Mouse (Mus musculus): Measurements from ENCODE around the gene Tox3. TPM values are rescaled to one million over a fixed set of nuclear protein-coding genes. Genes with fewer than 3 reads are reported as not detected.

Tox3 gene
- polyA plus RNA-seq, 1 experiment from 2014 or later: 25.9 TPM

GRCm38 (mm10) chr8:90301543-90301942, 46.6 kb downstream of the Tox3 start:
- H3K9me3 ChIP-seq (ENCODE audit: control insufficient read depth, low read length): no peaks in the 10 kb centered on the region
- peak overlapping the region; percentile 75; the same call in 1 of the 2 replicates for H3K27ac ChIP-seq (ENCODE audit: low read depth, low read length)
- no peaks in the 10 kb centered on the region for H3K27me3 ChIP-seq (ENCODE audit: control insufficient read depth, insufficient read depth, low read length)
- 19% methylated on average over 5 of the region's 5 CpGs for WGBS
- no peak for ATAC-seq (ENCODE audit: low read depth)
- H3K4me1 ChIP-seq (ENCODE audit: control insufficient read depth, insufficient read depth, low read length): peaks cover 36% of the 10 kb centered on the region
- H3K4me3 ChIP-seq (ENCODE audit: low read depth, low read length): no peak overlapping the region
- no peak overlapping the region for H3K4me2 ChIP-seq (ENCODE audit: low read depth, low read length)
- H3K9ac ChIP-seq (replicated peaks; ENCODE audit: low read depth, low read length): no peak overlapping the region
- no peaks in the 10 kb centered on the region for H3K36me3 ChIP-seq (ENCODE audit: control insufficient read depth, insufficient read depth, low read length)

GRCm38 (mm10) chr8:90300973-90301372, 47.2 kb downstream of the Tox3 start:
- Histone ChIP-seq H3K9me3 (ENCODE audit: control insufficient read depth, low read length) (no peaks in the 10 kb centered on the region), H3K36me3 (ENCODE audit: control insufficient read depth, insufficient read depth, low read length) (no peaks in the 10 kb centered on the region), H3K4me2 (ENCODE audit: low read depth, low read length) (no peak overlapping the region), H3K9ac (replicated peaks; ENCODE audit: low read depth, low read length) (no peak overlapping the region), H3K4me3 (ENCODE audit: low read depth, low read length) (no peak overlapping the region), H3K27ac (ENCODE audit: low read depth, low read length) (no peak overlapping the region; the same call in 1 of the 2 replicates), H3K27me3 (ENCODE audit: control insufficient read depth, insufficient read depth, low read length) (no peaks in the 10 kb centered on the region), H3K4me1 (ENCODE audit: control insufficient read depth, insufficient read depth, low read length) (peaks cover 36% of the 10 kb centered on the region)
- WGBS: 29% methylated on average over 2 of the region's 2 CpGs
- no peak for ATAC-seq (ENCODE audit: low read depth)

GRCm38 (mm10) chr8:90294061-90294460, 54.1 kb downstream of the Tox3 start:
- H3K4me3 ChIP-seq (ENCODE audit: low read depth, low read length): no peak overlapping the region
- no peaks in the 10 kb centered on the region for H3K27me3 ChIP-seq (ENCODE audit: control insufficient read depth, insufficient read depth, low read length)
- no peaks in the 10 kb centered on the region for H3K9me3 ChIP-seq (ENCODE audit: control insufficient read depth, low read length)
- ATAC-seq (ENCODE audit: low read depth): no peak
- H3K4me1 ChIP-seq (ENCODE audit: control insufficient read depth, insufficient read depth, low read length): no peaks in the 10 kb centered on the region
- H3K36me3 ChIP-seq (ENCODE audit: control insufficient read depth, insufficient read depth, low read length): no peaks in the 10 kb centered on the region
- H3K9ac ChIP-seq (replicated peaks; ENCODE audit: low read depth, low read length): no peak overlapping the region
- H3K4me2 ChIP-seq (ENCODE audit: low read depth, low read length): no peak overlapping the region
- WGBS: 85% methylated on average over 3 of the region's 3 CpGs
- no peak overlapping the region for H3K27ac ChIP-seq (ENCODE audit: low read depth, low read length)

GRCm38 (mm10) chr8:90290811-90291210, 57.3 kb downstream of the Tox3 start:
- Histone ChIP-seq H3K36me3 (ENCODE audit: control insufficient read depth, insufficient read depth, low read length) (no peaks in the 10 kb centered on the region), H3K4me1 (ENCODE audit: control insufficient read depth, insufficient read depth, low read length) (no peaks in the 10 kb centered on the region), H3K27me3 (ENCODE audit: control insufficient read depth, insufficient read depth, low read length) (no peaks in the 10 kb centered on the region), H3K4me2 (ENCODE audit: low read depth, low read length) (no peak overlapping the region), H3K9me3 (ENCODE audit: control insufficient read depth, low read length) (no peaks in the 10 kb centered on the region), H3K4me3 (ENCODE audit: low read depth, low read length) (no peak overlapping the region), H3K9ac (replicated peaks; ENCODE audit: low read depth, low read length) (no peak overlapping the region), H3K27ac (ENCODE audit: low read depth, low read length) (no peak overlapping the region)
- no peak for ATAC-seq (ENCODE audit: low read depth)
- 86% methylated on average over 6 of the region's 6 CpGs for WGBS

GRCm38 (mm10) chr8:90276722-90277121, 71.4 kb downstream of the Tox3 start:
- H3K27ac ChIP-seq (ENCODE audit: low read depth, low read length): no peak overlapping the region
- no peaks in the 10 kb centered on the region for H3K9me3 ChIP-seq (ENCODE audit: control insufficient read depth, low read length)
- H3K4me3 ChIP-seq (ENCODE audit: low read depth, low read length): no peak overlapping the region
- ATAC-seq (ENCODE audit: low read depth): peak; percentile 77
- H3K4me1 ChIP-seq (ENCODE audit: control insufficient read depth, insufficient read depth, low read length): peaks cover 36% of the 10 kb centered on the region
- H3K4me2 ChIP-seq (ENCODE audit: low read depth, low read length): no peak overlapping the region
- no peaks in the 10 kb centered on the region for H3K36me3 ChIP-seq (ENCODE audit: control insufficient read depth, insufficient read depth, low read length)
- no peak overlapping the region for H3K9ac ChIP-seq (replicated peaks; ENCODE audit: low read depth, low read length)
- H3K27me3 ChIP-seq (ENCODE audit: control insufficient read depth, insufficient read depth, low read length): no peaks in the 10 kb centered on the region
- 30% methylated on average over 9 of the region's 9 CpGs for WGBS

GRCm38 (mm10) chr8:90273182-90273581, 75.0 kb downstream of the Tox3 start:
- Histone ChIP-seq H3K9ac (replicated peaks; ENCODE audit: low read depth, low read length) (no peak overlapping the region), H3K27ac (ENCODE audit: low read depth, low read length) (no peak overlapping the region; the same call in 1 of the 2 replicates), H3K4me2 (ENCODE audit: low read depth, low read length) (no peak overlapping the region), H3K4me3 (ENCODE audit: low read depth, low read length) (no peak overlapping the region), H3K9me3 (ENCODE audit: control insufficient read depth, low read length) (no peaks in the 10 kb centered on the region), H3K36me3 (ENCODE audit: control insufficient read depth, insufficient read depth, low read length) (no peaks in the 10 kb centered on the region), H3K4me1 (ENCODE audit: control insufficient read depth, insufficient read depth, low read length) (peaks cover 57% of the 10 kb centered on the region), H3K27me3 (ENCODE audit: control insufficient read depth, insufficient read depth, low read length) (no peaks in the 10 kb centered on the region)
- no peak for ATAC-seq (ENCODE audit: low read depth)
- 25% methylated on average over 7 of the region's 7 CpGs for WGBS

GRCm38 (mm10) chr8:90271920-90272319, 76.2 kb downstream of the Tox3 start:
- Histone ChIP-seq H3K27me3 (ENCODE audit: control insufficient read depth, insufficient read depth, low read length) (no peaks in the 10 kb centered on the region), H3K4me1 (ENCODE audit: control insufficient read depth, insufficient read depth, low read length) (peaks cover 68% of the 10 kb centered on the region), H3K27ac (ENCODE audit: low read depth, low read length) (peak overlapping the region; percentile 22; the same call in 1 of the 2 replicates), H3K9me3 (ENCODE audit: control insufficient read depth, low read length) (no peaks in the 10 kb centered on the region), H3K36me3 (ENCODE audit: control insufficient read depth, insufficient read depth, low read length) (no peaks in the 10 kb centered on the region), H3K4me2 (ENCODE audit: low read depth, low read length) (no peak overlapping the region), H3K4me3 (ENCODE audit: low read depth, low read length) (no peak overlapping the region), H3K9ac (replicated peaks; ENCODE audit: low read depth, low read length) (no peak overlapping the region)
- 38% methylated on average over 10 of the region's 10 CpGs for WGBS
- ATAC-seq (ENCODE audit: low read depth): no peak

- no peak for ATAC-seq (ENCODE audit: low read depth)
- 0 out of 2 replicates have a peak overlapping the region, but pooled peaks have one; percentile 34 for H3K9ac ChIP-seq (replicated peaks; ENCODE audit: low read depth, low read length)
- H3K4me3 ChIP-seq (ENCODE audit: low read depth, low read length): no peak overlapping the region
- 27% methylated on average over 12 of the region's 12 CpGs for WGBS
- H3K9me3 ChIP-seq (ENCODE audit: control insufficient read depth, low read length): no peaks in the 10 kb centered on the region
- H3K4me2 ChIP-seq (ENCODE audit: low read depth, low read length): peak overlapping the region; percentile 24; the same call in 1 of the 2 replicates
- H3K27me3 ChIP-seq (ENCODE audit: control insufficient read depth, insufficient read depth, low read length): no peaks in the 10 kb centered on the region
- H3K27ac ChIP-seq (ENCODE audit: low read depth, low read length): peak overlapping the region; percentile 66
- peaks cover 40% of the 10 kb centered on the region for H3K4me1 ChIP-seq (ENCODE audit: control insufficient read depth, insufficient read depth, low read length)
- H3K36me3 ChIP-seq (ENCODE audit: control insufficient read depth, insufficient read depth, low read length): no peaks in the 10 kb centered on the region
Observed at GRCm38 (mm10) chr8:90267698-90268256, 80.4 kb downstream of the Tox3 start.

GRCm38 (mm10) chr8:90266986-90267385, 81.2 kb downstream of the Tox3 start:
- WGBS: 47% methylated on average over 3 of the region's 3 CpGs
- H3K4me3 ChIP-seq (ENCODE audit: low read depth, low read length): no peak overlapping the region
- no peaks in the 10 kb centered on the region for H3K9me3 ChIP-seq (ENCODE audit: control insufficient read depth, low read length)
- no peaks in the 10 kb centered on the region for H3K36me3 ChIP-seq (ENCODE audit: control insufficient read depth, insufficient read depth, low read length)
- H3K9ac ChIP-seq (replicated peaks; ENCODE audit: low read depth, low read length): no peak overlapping the region
- ATAC-seq (ENCODE audit: low read depth): no peak
- peak overlapping the region; percentile 66; the same call in 1 of the 2 replicates for H3K27ac ChIP-seq (ENCODE audit: low read depth, low read length)
- no peaks in the 10 kb centered on the region for H3K27me3 ChIP-seq (ENCODE audit: control insufficient read depth, insufficient read depth, low read length)
- no peak overlapping the region; the same call in 1 of the 2 replicates for H3K4me2 ChIP-seq (ENCODE audit: low read depth, low read length)
- peaks cover 40% of the 10 kb centered on the region for H3K4me1 ChIP-seq (ENCODE audit: control insufficient read depth, insufficient read depth, low read length)
